Mouse (Mus musculus) liver, embryonic 11.5 days (tissue): Measurements from ENCODE around the gene Creld1. TPM values are rescaled to one million over a fixed set of nuclear protein-coding genes. Genes with fewer than 3 reads are reported as not detected.
A peak's percentile ranks its signal among the peaks of the same experiment; 100 is the strongest.

ENCODE experiments used
- ATAC-seq: fragments of 200-750 bp; cut with Nextera tagmentation; replicated peaks from 2 replicates; pipeline ENCODE4 v1.8.0; 2017; ENCODE audit warnings: moderate number of reproducible peaks, mild to moderate bottlenecking, moderate TSS enrichment, moderate library complexity; ENCODE audit not compliant: low FRiP score
- DNase-seq: peaks from one replicate; pipeline ENCODE4 v3.0.0-alpha.2; 2017; ENCODE audit warnings: low spot score
- H3K27ac ChIP-seq: fragments of 300-500 bp; sonication (generic); 2 replicates; pipeline ENCODE4 v1.5.1; 2014; ENCODE audit warnings: mild to moderate bottlenecking, low read depth, low read length, control low read depth
- H3K27me3 ChIP-seq: fragments of 300-500 bp; sonication (generic); replicated peaks from 2 replicates; pipeline ENCODE4 v1.6.1; 2014; ENCODE audit warnings: low read length, mixed read lengths; ENCODE audit not compliant: control insufficient read depth, insufficient read depth
- H3K36me3 ChIP-seq: fragments of 300-500 bp; sonication (generic); 2 replicates; pipeline ENCODE4 v1.6.1; 2014; ENCODE audit warnings: mild to moderate bottlenecking, low read length, moderate library complexity, mixed read lengths; ENCODE audit not compliant: control insufficient read depth, insufficient read depth
- H3K4me1 ChIP-seq: fragments of 300-500 bp; sonication (generic); replicated peaks from 2 replicates; pipeline ENCODE4 v1.6.1; 2014; ENCODE audit warnings: low read length, mixed read lengths; ENCODE audit not compliant: control insufficient read depth, insufficient read depth
- H3K4me2 ChIP-seq: fragments of 300-500 bp; sonication (generic); 2 replicates; pipeline ENCODE4 v1.6.1; 2014; ENCODE audit warnings: mild to moderate bottlenecking, control low read depth, moderate library complexity
- H3K4me3 ChIP-seq: fragments of 300-500 bp; sonication (generic); 2 replicates; pipeline ENCODE4 v1.5.1; 2014; ENCODE audit warnings: low read depth, low read length, control low read depth
- H3K9ac ChIP-seq: fragments of 300-500 bp; sonication (generic); 2 replicates; pipeline ENCODE4 v1.6.1; 2014; ENCODE audit warnings: low read depth, low read length, control low read depth
- H3K9me3 ChIP-seq: fragments of 300-500 bp; sonication (generic); 2 replicates; pipeline ENCODE4 v1.6.1; 2016; ENCODE audit warnings: low read length, inconsistent platforms, mixed read lengths; ENCODE audit not compliant: control insufficient read depth
- WGBS: fragments of 180-500 bp; shearing (Covaris S2); extraction: QIAGEN DNeasy Blood & Tissue Kit; methylation state at CpG from one replicate; pipeline ENCODE4 v1.1.7; 2014; 5-methylcytosine and 5-hydroxymethylcytosine counted together
- polyA plus RNA-seq: library from polyadenylated mRNA; unstranded; fragments of >200 nt; fragmentation: Nextera tagmentation; extraction: Ambion mirVana; gene quantifications from 2 replicates; pipeline ENCODE4 v1.2.1, GENCODE M21; 2014

Creld1 gene
- polyA plus RNA-seq, result 17.5 and 18.5 TPM in 2 replicates

GRCm38 (mm10) chr6:113483100-113483615 lies at the start of gene Creld1:
TSS of gene Creld1 (plus strand) at chr6:113483297.
- peak; percentile 96 for ATAC-seq
- Histone ChIP-seq H3K4me2 (peak within 1 kb of the TSS; percentile 97), H3K9me3 (no peaks in the 10 kb centered on the region), H3K4me3 (peak within 1 kb of the TSS; percentile 59), H3K9ac (peak within 1 kb of the TSS; percentile 80), H3K27ac (peak within 1 kb of the TSS; percentile 80), H3K36me3 (no peaks in the 10 kb centered on the region; the same call in 1 of the 2 replicates), H3K27me3 (peaks cover 23% of the 10 kb centered on the region), H3K4me1 (peaks cover 17% of the 10 kb centered on the region)
- WGBS, result under 1% methylated on average over 26 of the region's 26 CpGs
- DNase-seq, result peak; percentile 95

GRCm38 (mm10) chr6:113433661-113434060 lies 49.4 kb upstream of the Creld1 start:
- WGBS, result 77% methylated on average over 3 of the region's 3 CpGs
- DNase-seq (no peak), ATAC-seq (no peak)
- H3K4me3 ChIP-seq, result no peak overlapping the region
- H3K27ac ChIP-seq, result no peak overlapping the region
- H3K9me3 ChIP-seq, result no peaks in the 10 kb centered on the region
- H3K4me1 ChIP-seq, result no peaks in the 10 kb centered on the region
- no peaks in the 10 kb centered on the region for H3K27me3 ChIP-seq
- no peak overlapping the region for H3K4me2 ChIP-seq
- no peak overlapping the region for H3K9ac ChIP-seq
- H3K36me3 ChIP-seq, result no peaks in the 10 kb centered on the region

GRCm38 (mm10) chr6:113434691-113435090 lies 48.4 kb upstream of the Creld1 start:
- no peak for DNase-seq
- WGBS, result 60% methylated on average over 7 of the region's 7 CpGs
- no peak overlapping the region for H3K4me3 ChIP-seq

GRCm38 (mm10) chr6:113435664-113436205 lies 47.4 kb upstream of the Creld1 start, which contains the start of gene Cidec:
TSS of gene Cidec (minus strand) at chr6:113435760.
- Histone ChIP-seq H3K27ac (no peak within 1 kb of the TSS), H3K36me3 (no peaks in the 10 kb centered on the region), H3K4me2 (no peak within 1 kb of the TSS), H3K4me1 (no peaks in the 10 kb centered on the region), H3K9ac (no peak within 1 kb of the TSS), H3K9me3 (no peaks in the 10 kb centered on the region), H3K4me3 (no peak within 1 kb of the TSS), H3K27me3 (no peaks in the 10 kb centered on the region)
- ATAC-seq (no peak), DNase-seq (no peak)
- WGBS, result 68% methylated on average over 9 of the region's 9 CpGs

More at GRCm38 (mm10) chr6:113434691-113435090, 48.4 kb upstream of the Creld1 start:
- ATAC-seq, result no peak
- H3K27ac ChIP-seq, result no peak overlapping the region
- H3K36me3 ChIP-seq, result no peaks in the 10 kb centered on the region
- H3K9me3 ChIP-seq, result no peaks in the 10 kb centered on the region
- no peak overlapping the region for H3K4me2 ChIP-seq
- H3K4me1 ChIP-seq, result no peaks in the 10 kb centered on the region
- H3K27me3 ChIP-seq, result no peaks in the 10 kb centered on the region
- no peak overlapping the region for H3K9ac ChIP-seq

- Histone ChIP-seq H3K36me3 (no peaks in the 10 kb centered on the region), H3K4me2 (no peak overlapping the region), H3K9ac (no peak overlapping the region), H3K4me1 (peaks cover 3% of the 10 kb centered on the region; the same call in 1 of the 2 replicates), H3K9me3 (no peaks in the 10 kb centered on the region), H3K4me3 (no peak overlapping the region), H3K27ac (no peak overlapping the region), H3K27me3 (no peaks in the 10 kb centered on the region)
- 69% methylated on average over 12 of the region's 12 CpGs for WGBS
- no peak for ATAC-seq
- DNase-seq, result no peak
Measured at GRCm38 (mm10) chr6:113437135-113437534, 46.0 kb upstream of the Creld1 start.

GRCm38 (mm10) chr6:113438721-113439430 lies 44.2 kb upstream of the Creld1 start:
- H3K9me3 ChIP-seq, result no peaks in the 10 kb centered on the region
- no peaks in the 10 kb centered on the region for H3K27me3 ChIP-seq
- no peaks in the 10 kb centered on the region for H3K36me3 ChIP-seq
- DNase-seq (no peak), ATAC-seq (no peak)
- H3K4me1 ChIP-seq, result peaks cover 10% of the 10 kb centered on the region
- 58% methylated on average over 12 of the region's 12 CpGs for WGBS
- no peak overlapping the region for H3K27ac ChIP-seq
- H3K4me3 ChIP-seq, result no peak overlapping the region
- H3K4me2 ChIP-seq, result no peak overlapping the region
- H3K9ac ChIP-seq, result no peak overlapping the region

- Histone ChIP-seq H3K9me3 (no peaks in the 10 kb centered on the region), H3K4me3 (no peak overlapping the region), H3K4me1 (peaks cover 10% of the 10 kb centered on the region), H3K9ac (no peak overlapping the region), H3K4me2 (no peak overlapping the region), H3K27ac (no peak overlapping the region), H3K36me3 (no peaks in the 10 kb centered on the region), H3K27me3 (no peaks in the 10 kb centered on the region)
- no peak for ATAC-seq
- WGBS, result 81% methylated on average over 3 of the region's 3 CpGs
- DNase-seq, result no peak
Measured at GRCm38 (mm10) chr6:113440686-113441085, 42.4 kb upstream of the Creld1 start.

GRCm38 (mm10) chr6:113441147-113441680 lies 41.9 kb upstream of the Creld1 start:
- ATAC-seq (peak; percentile 60), DNase-seq (peak; percentile 79)
- Histone ChIP-seq H3K4me3 (no peak overlapping the region), H3K9ac (no peak overlapping the region), H3K27me3 (no peaks in the 10 kb centered on the region), H3K36me3 (no peaks in the 10 kb centered on the region), H3K27ac (no peak overlapping the region), H3K4me1 (peaks cover 10% of the 10 kb centered on the region), H3K9me3 (no peaks in the 10 kb centered on the region), H3K4me2 (no peak overlapping the region)
- WGBS, result 56% methylated on average over 7 of the region's 7 CpGs
